Mouse (Mus musculus) thymus, adult 2 months (tissue): Measurements from ENCODE around the gene Habp2.

Experiments
- CTCF ChIP-seq: fragments of 200-500 bp; IDR thresholded peaks from 2 replicates; pipeline ENCODE4 v1.5.1; 2012; ENCODE audit warnings: mild to moderate bottlenecking, control low read depth, low read length, moderate library complexity, borderline replicate concordance; ENCODE audit not compliant: control insufficient read depth, poor library complexity, insufficient read depth; ENCODE audit errors: extremely low read depth
- POLR2A ChIP-seq: fragments of 200-500 bp; IDR thresholded peaks from 2 replicates; pipeline ENCODE4 v1.6.1; 2012; ENCODE audit warnings: mild to moderate bottlenecking, low read length, control low read depth, moderate library complexity; ENCODE audit not compliant: control insufficient read depth, poor library complexity, insufficient read depth; ENCODE audit errors: extremely low read depth

GRCm38 (mm10) chr19:56294654-56295399 lies 7.9 kb downstream of the Habp2 start:
- TF ChIP-seq CTCF = peak; percentile 45; the same call in 1 of the 2 replicates
- TF ChIP-seq POLR2A = no peak
